Mouse (Mus musculus) embryonic fibroblast, embryonic 13.5 days (primary cell): Measurements from ENCODE around the gene Gm45717.

Experiments used
- CTCF ChIP-seq: IDR thresholded peaks from 2 replicates; pipeline ENCODE4 v1.5.1; 2011; ENCODE audit warnings: mild to moderate bottlenecking, control low read depth, low read length, moderate library complexity, borderline replicate concordance; ENCODE audit not compliant: insufficient read depth
- POLR2A ChIP-seq: IDR thresholded peaks from 2 replicates; pipeline ENCODE4 v1.6.1; 2011; ENCODE audit warnings: low read depth, mild to moderate bottlenecking, control low read depth, low read length, moderate library complexity

- no peak for TF ChIP-seq CTCF
- no peak for TF ChIP-seq POLR2A
Observed at GRCm38 (mm10) chr7:140951051-140951450, 4.7 kb downstream of the Gm45717 start.
